Comparison of ENCODE assay signal across 8 mouse cellular contexts in genomic region chr10:75316908-75317761, GRCm38 (mm10). TPM values are rescaled to one million over a fixed set of nuclear protein-coding genes. Genes with fewer than 3 reads are reported as not detected.
DNase-seq lines count a peak whose midpoint lies in the region; ATAC-seq lines count a peak whose summit lies in the region.

No protein-coding gene starts in this region.

- peak overlapping the region; percentile 47 for H3K4me3 ChIP-seq in embryonic facial prominence, embryonic 15.5 days (replicated peaks)
- peak overlapping the region; percentile 74 for H3K4me3 ChIP-seq in heart, embryonic 16.5 days (ENCODE audit: low read length)

- under 1% methylated on average over 80 of the region's 81 CpGs for WGBS in embryonic facial prominence, embryonic 15.5 days
- under 1% methylated on average over 79 of the region's 81 CpGs for WGBS in heart, embryonic 16.5 days

- peaks cover 22% of the 10 kb centered on the region for H3K4me1 ChIP-seq in embryonic facial prominence, embryonic 15.5 days
- H3K4me1 ChIP-seq in heart, embryonic 16.5 days (ENCODE audit: control insufficient read depth, insufficient read depth, low read length), result peaks cover 25% of the 10 kb centered on the region

- H3K4me2 ChIP-seq in embryonic facial prominence, embryonic 15.5 days (replicated peaks), result peak overlapping the region; percentile 79
- H3K4me2 ChIP-seq in heart, embryonic 16.5 days (ENCODE audit: low read depth, low read length), result peak overlapping the region; percentile 88

- H3K9me3 ChIP-seq in embryonic facial prominence, embryonic 15.5 days (replicated peaks), result no peaks in the 10 kb centered on the region
- H3K9me3 ChIP-seq in heart, embryonic 16.5 days (replicated peaks; ENCODE audit: control insufficient read depth, low read length), result no peaks in the 10 kb centered on the region

- H3K36me3 ChIP-seq in embryonic facial prominence, embryonic 15.5 days, result peaks cover 5% of the 10 kb centered on the region; the same call in 1 of the 2 replicates
- peaks cover 3% of the 10 kb centered on the region; the same call in 1 of the 2 replicates for H3K36me3 ChIP-seq in heart, embryonic 16.5 days (ENCODE audit: control insufficient read depth, insufficient read depth)

- peaks cover 37% of the 10 kb centered on the region for H3K27me3 ChIP-seq in embryonic facial prominence, embryonic 15.5 days
- peaks cover 4% of the 10 kb centered on the region; the same call in 1 of the 2 replicates for H3K27me3 ChIP-seq in heart, embryonic 16.5 days (ENCODE audit: control insufficient read depth, insufficient read depth, low read length)

- H3K9ac ChIP-seq in embryonic facial prominence, embryonic 15.5 days, result 0 out of 2 replicates have a peak overlapping the region, but pooled peaks have one; percentile 21
- H3K9ac ChIP-seq in heart, embryonic 16.5 days (ENCODE audit: low read length), result peak overlapping the region; percentile 86

- DNase-seq in adrenal gland, adult 18-20 months (ENCODE audit: low spot score in 2 of 2), result peak; percentile 69 to 81
- DNase-seq in kidney, postnatal 25 days, result peak; percentile 70
- DNase-seq in lung, postnatal 4 days, result peak; percentile 81 to 87
- peak; percentile 35 for DNase-seq in retina, postnatal 7 days (ENCODE audit: low read depth, low spot score)
- DNase-seq in urinary bladder, postnatal 25 days (ENCODE audit: low spot score), result peak; percentile 79

- no peak overlapping the region for H3K27ac ChIP-seq in embryonic facial prominence, embryonic 15.5 days (replicated peaks)
- H3K27ac ChIP-seq in heart, embryonic 16.5 days (ENCODE audit: low read length), result peak overlapping the region; percentile 71

- ATAC-seq in CD4-positive, CD25-positive, alpha-beta regulatory T cell, adult 4 months, result peak; percentile 42
- peak; percentile 35; the same call in 1 of the 2 replicates for ATAC-seq in embryonic facial prominence, embryonic 15.5 days (ENCODE audit: insufficient number of reproducible peaks, low FRiP score, low TSS enrichment, low read depth)
- peak; percentile 61 for ATAC-seq in heart, embryonic 16.5 days (replicated peaks; ENCODE audit: extremely low read depth, insufficient read depth, low FRiP score)

RNA-seq across cellular contexts. Expression of gene Adora2a, which starts 0.5 kb away (rescaled TPM):
- polyA plus RNA-seq in CD4-positive, CD25-positive, alpha-beta regulatory T cell, adult 4 months (2017; shearing (Covaris generic)), result 10 to 100 TPM; 16.1 to 36.3 TPM
- total RNA-seq in adrenal gland, adult 18-20 months (2021), result 1 to 10 TPM; 1.8 to 4.3 TPM
- 2.1 and 2.4 TPM in 2 replicates for polyA plus RNA-seq in embryonic facial prominence, embryonic 15.5 days (2015; fragmentation: Nextera tagmentation; extraction: Ambion mirVana)
- 8.0 and 8.7 TPM in 2 replicates for polyA plus RNA-seq in heart, embryonic 16.5 days (2015; fragmentation: Nextera tagmentation; extraction: Ambion mirVana)
